Mouse (Mus musculus) embryonic fibroblast, embryonic 13.5 days (primary cell): ENCODE results near the gene Slc28a1.

Experiments used
- CTCF ChIP-seq: IDR thresholded peaks from 2 replicates; pipeline ENCODE4 v1.5.1; 2011; ENCODE audit warnings: mild to moderate bottlenecking, control low read depth, low read length, moderate library complexity, borderline replicate concordance; ENCODE audit not compliant: insufficient read depth
- POLR2A ChIP-seq: IDR thresholded peaks from 2 replicates; pipeline ENCODE4 v1.6.1; 2011; ENCODE audit warnings: low read depth, mild to moderate bottlenecking, control low read depth, low read length, moderate library complexity

- TF ChIP-seq POLR2A, result no peak
- no peak for TF ChIP-seq CTCF
Observed at GRCm38 (mm10) chr7:81074546-81074945, 40.1 kb upstream of the Slc28a1 start.
